Mouse (Mus musculus): Measurements from ENCODE around the gene Cdyl. TPM values are rescaled to one million over a fixed set of nuclear protein-coding genes. Genes with fewer than 3 reads are reported as not detected.

Cdyl gene
- total and polyA plus RNA-seq, 3 experiments, result 36.3 to 104 (median 47.9) TPM

DNA sequence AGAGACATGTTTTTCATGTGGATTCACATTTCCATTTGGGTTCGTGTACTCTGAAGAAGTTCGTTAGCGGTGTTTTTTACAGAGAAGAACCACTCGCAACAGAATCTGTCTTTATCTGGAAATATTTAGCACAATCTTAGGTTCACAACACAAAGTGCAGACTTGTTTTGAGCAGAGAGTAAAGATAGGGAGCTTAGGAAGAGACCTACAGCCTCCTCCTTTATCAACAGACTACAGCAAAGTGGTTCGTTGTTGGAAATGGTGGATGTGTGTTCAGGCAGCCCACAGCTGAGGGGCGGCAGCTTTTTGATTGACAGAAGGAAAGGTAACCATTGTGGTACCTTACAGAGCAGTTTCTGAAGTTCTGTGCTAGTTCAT is 150.5 kb downstream of the Cdyl start:
- TF ChIP-seq GATA2 (IDR thresholded peaks at IDR 0.05; ENCODE audit: borderline replicate concordance, low read depth, low read length), result no peak
- no peak for TF ChIP-seq CTCF (IDR thresholded peaks at IDR 0.05; ENCODE audit: low read depth, low read length)
- TF ChIP-seq GATA1 (IDR thresholded peaks at IDR 0.05; ENCODE audit: borderline replicate concordance, low read length), result no peak
- TF ChIP-seq POLR2AphosphoS5 (IDR thresholded peaks at IDR 0.05; ENCODE audit: insufficient replicate concordance, low read depth, low read length), result no peak
- no peak for TF ChIP-seq TAL1 (conservative IDR thresholded peaks at IDR 0.05; ENCODE audit: low read depth, low read length)
- Histone ChIP-seq H3K27me3 (ENCODE audit: insufficient read depth, low read length) (no peaks in the 10 kb centered on the region), H3K9me3 (replicated peaks) (0 out of 2 replicates have a peak, but pooled peaks cover under 1% of the 10 kb centered on the region), H3K4me3 (ENCODE audit: low read depth, low read length) (no peak overlapping the region), H3K4me1 (ENCODE audit: insufficient read depth, low read depth, low read length) (peaks cover 86% of the 10 kb centered on the region), H3K36me3 (replicated peaks) (peaks cover 76% of the 10 kb centered on the region)
- DNase-seq (ENCODE audit: low spot score), result no peak
- no peak for ATAC-seq (ENCODE audit: extremely low read depth, insufficient number of reproducible peaks, low FRiP score, poor library complexity, severe bottlenecking)

DNA sequence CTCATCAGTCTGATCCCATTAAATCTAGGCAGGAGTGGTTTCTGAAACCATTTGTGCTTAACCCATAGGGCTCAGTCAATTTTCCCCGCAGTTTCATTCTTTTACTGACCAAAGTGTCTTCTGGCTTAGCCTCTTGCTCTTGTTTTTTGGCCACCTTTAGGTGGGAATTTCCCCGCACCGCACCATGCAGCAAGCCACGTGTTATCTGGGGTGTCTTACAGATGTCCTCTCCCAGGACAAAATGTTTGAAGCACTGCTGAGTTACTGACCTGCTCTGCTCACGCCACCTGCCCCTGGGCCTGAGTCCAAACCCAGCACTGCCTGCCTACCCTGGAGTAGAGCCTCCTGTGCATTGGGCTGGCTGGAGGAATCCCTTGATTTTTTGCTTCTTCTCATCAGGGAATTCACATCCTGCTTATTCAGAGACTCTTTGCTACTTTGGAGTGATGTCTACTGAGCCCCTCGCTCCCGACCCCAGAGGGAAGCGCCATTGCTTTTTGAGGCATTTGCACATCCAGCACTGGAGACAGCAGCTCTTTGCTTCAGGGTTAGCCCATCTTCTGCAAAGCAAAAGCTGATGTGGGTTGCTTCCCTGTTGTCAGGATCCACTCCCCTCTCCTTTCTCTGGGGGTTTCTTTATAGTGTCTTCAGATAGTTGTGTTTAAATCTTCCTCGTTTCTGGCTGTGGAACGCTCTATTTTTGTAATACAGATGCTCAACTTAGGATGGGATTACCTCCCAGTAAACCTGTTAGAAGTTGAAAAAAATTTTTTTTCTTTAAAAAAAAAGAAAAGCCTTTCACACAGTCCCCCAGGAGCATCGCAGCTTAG is 151.9 kb downstream of the Cdyl start:
- peaks cover 75% of the 10 kb centered on the region for H3K36me3 ChIP-seq (replicated peaks)
- TF ChIP-seq GATA2 (IDR thresholded peaks at IDR 0.05; ENCODE audit: borderline replicate concordance, low read depth, low read length), result no peak
- TF ChIP-seq GATA1 (IDR thresholded peaks at IDR 0.05; ENCODE audit: borderline replicate concordance, low read length), result no peak
- no peak for TF ChIP-seq CTCF (IDR thresholded peaks at IDR 0.05; ENCODE audit: low read depth, low read length)
- TF ChIP-seq POLR2AphosphoS5 (IDR thresholded peaks at IDR 0.05; ENCODE audit: insufficient replicate concordance, low read depth, low read length), result no peak
- no peak for TF ChIP-seq TAL1 (conservative IDR thresholded peaks at IDR 0.05; ENCODE audit: low read depth, low read length)
- no peak for ATAC-seq (ENCODE audit: extremely low read depth, insufficient number of reproducible peaks, low FRiP score, poor library complexity, severe bottlenecking)
- H3K9me3 ChIP-seq (replicated peaks), result no peaks in the 10 kb centered on the region
- H3K4me1 ChIP-seq (ENCODE audit: insufficient read depth, low read depth, low read length), result peaks cover 86% of the 10 kb centered on the region
- no peak for DNase-seq (ENCODE audit: low spot score)
- H3K27me3 ChIP-seq (ENCODE audit: insufficient read depth, low read length), result no peaks in the 10 kb centered on the region
- no peak overlapping the region for H3K4me3 ChIP-seq (ENCODE audit: low read depth, low read length)

DNA sequence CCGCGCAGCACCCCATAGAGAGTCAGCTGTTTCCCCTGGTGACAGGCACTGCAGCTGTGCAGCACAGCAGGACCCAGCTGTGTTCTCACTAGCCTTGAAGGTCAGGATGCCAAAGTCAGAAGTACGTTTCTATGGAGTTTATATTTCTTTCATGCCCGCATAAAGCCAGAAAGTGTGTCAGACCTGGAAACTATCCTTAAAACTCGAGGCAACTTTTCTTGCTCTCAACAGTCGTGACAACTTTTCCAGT is 152.5 kb downstream of the Cdyl start:
- DNase-seq (ENCODE audit: low spot score) (no peak), ATAC-seq (ENCODE audit: extremely low read depth, insufficient number of reproducible peaks, low FRiP score, poor library complexity, severe bottlenecking) (no peak)
- Histone ChIP-seq H3K4me1 (ENCODE audit: insufficient read depth, low read depth, low read length) (peaks cover 84% of the 10 kb centered on the region), H3K9me3 (replicated peaks) (no peaks in the 10 kb centered on the region), H3K36me3 (replicated peaks) (peaks cover 75% of the 10 kb centered on the region), H3K4me3 (ENCODE audit: low read depth, low read length) (no peak overlapping the region), H3K27me3 (ENCODE audit: insufficient read depth, low read length) (no peaks in the 10 kb centered on the region)
- no peak for TF ChIP-seq GATA2 (IDR thresholded peaks at IDR 0.05; ENCODE audit: borderline replicate concordance, low read depth, low read length)
- no peak for TF ChIP-seq GATA1 (IDR thresholded peaks at IDR 0.05; ENCODE audit: borderline replicate concordance, low read length)
- no peak for TF ChIP-seq TAL1 (conservative IDR thresholded peaks at IDR 0.05; ENCODE audit: low read depth, low read length)
- TF ChIP-seq CTCF (IDR thresholded peaks at IDR 0.05; ENCODE audit: low read depth, low read length), result no peak
- no peak for TF ChIP-seq POLR2AphosphoS5 (IDR thresholded peaks at IDR 0.05; ENCODE audit: insufficient replicate concordance, low read depth, low read length)

DNA sequence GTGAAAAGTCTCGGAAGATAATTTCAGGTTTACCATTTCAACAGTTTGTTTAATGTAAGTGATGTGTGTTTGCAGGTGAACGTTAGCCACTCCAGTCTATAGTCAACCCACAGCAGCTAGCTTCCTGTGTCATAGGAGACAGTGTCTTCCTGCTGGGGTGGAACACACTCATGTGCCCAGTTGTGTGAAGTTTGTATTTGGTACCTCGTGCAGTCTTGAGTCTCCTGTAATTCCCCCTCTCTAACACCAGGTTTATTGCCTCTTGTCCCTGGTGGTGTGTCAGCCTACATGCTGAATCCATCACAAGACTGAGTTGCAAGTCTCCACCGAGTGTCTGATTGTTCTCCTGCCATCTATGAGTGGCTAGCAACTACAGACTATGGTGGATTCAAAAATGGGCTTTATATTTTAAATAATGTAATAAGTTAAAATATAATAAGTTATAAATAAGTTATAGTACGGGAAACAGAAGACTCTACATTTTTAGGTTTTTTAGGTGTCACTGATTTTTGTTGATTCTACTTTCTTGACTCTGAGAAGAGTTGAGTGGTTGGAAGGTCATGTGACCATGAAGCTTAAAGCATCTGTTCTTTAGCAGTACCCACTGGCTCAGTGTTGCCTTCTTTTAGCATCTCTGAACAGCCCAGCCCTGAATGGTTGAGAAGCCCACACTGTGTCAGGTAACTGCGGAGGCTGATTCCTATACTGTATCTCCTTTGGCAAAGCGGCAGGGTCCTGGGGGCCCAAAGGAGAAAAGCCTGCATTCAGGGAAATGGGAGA is 153.9 kb downstream of the Cdyl start:
- Histone ChIP-seq H3K36me3 (replicated peaks) (peaks cover 78% of the 10 kb centered on the region), H3K27me3 (ENCODE audit: insufficient read depth, low read length) (no peaks in the 10 kb centered on the region), H3K9me3 (replicated peaks) (no peaks in the 10 kb centered on the region), H3K4me3 (ENCODE audit: low read depth, low read length) (no peak overlapping the region), H3K4me1 (ENCODE audit: insufficient read depth, low read depth, low read length) (peaks cover 79% of the 10 kb centered on the region)
- DNase-seq (ENCODE audit: low spot score) (no peak), ATAC-seq (ENCODE audit: extremely low read depth, insufficient number of reproducible peaks, low FRiP score, poor library complexity, severe bottlenecking) (no peak)
- TF ChIP-seq GATA2 (IDR thresholded peaks at IDR 0.05; ENCODE audit: borderline replicate concordance, low read depth, low read length), result no peak

DNA sequence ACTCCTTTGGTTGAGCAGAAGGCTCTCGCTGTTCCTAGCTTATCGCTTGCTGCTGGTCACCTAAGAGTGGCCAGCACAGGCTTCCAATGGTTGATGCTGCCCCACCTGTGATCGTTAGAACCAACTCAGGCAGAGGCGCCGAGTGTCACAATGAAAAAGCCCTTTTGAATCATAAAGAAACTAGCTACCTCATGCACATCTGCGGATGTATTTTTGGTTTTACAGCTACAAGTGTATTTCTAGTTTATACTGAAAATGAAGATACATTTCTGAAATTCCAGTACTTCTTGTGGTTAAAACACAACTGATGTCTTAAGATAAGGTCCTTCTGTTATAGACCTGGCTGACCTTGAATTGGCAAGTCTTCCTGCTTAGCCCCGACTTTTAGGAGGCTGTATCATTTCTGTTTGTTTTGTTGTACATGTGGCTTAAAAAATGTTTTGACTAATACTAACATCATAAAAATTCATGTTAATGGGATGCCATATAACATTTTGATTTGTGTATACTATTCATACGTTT is 155.6 kb downstream of the Cdyl start:
- no peak for TF ChIP-seq GATA2 (IDR thresholded peaks at IDR 0.05; ENCODE audit: borderline replicate concordance, low read depth, low read length)
- no peak for TF ChIP-seq TAL1 (conservative IDR thresholded peaks at IDR 0.05; ENCODE audit: low read depth, low read length)
- TF ChIP-seq GATA1 (IDR thresholded peaks at IDR 0.05; ENCODE audit: borderline replicate concordance, low read length), result no peak
- no peak for TF ChIP-seq POLR2AphosphoS5 (IDR thresholded peaks at IDR 0.05; ENCODE audit: insufficient replicate concordance, low read depth, low read length)
- TF ChIP-seq CTCF (IDR thresholded peaks at IDR 0.05; ENCODE audit: low read depth, low read length), result no peak
- H3K4me3 ChIP-seq (ENCODE audit: low read depth, low read length), result no peak overlapping the region; the same call in 1 of the 2 replicates
- H3K4me1 ChIP-seq (ENCODE audit: insufficient read depth, low read depth, low read length), result peaks cover 70% of the 10 kb centered on the region
- H3K27me3 ChIP-seq (ENCODE audit: insufficient read depth, low read length), result no peaks in the 10 kb centered on the region
- peaks cover 74% of the 10 kb centered on the region for H3K36me3 ChIP-seq (replicated peaks)
- no peaks in the 10 kb centered on the region for H3K9me3 ChIP-seq (replicated peaks)
- ATAC-seq (ENCODE audit: extremely low read depth, insufficient number of reproducible peaks, low FRiP score, poor library complexity, severe bottlenecking) (no peak), DNase-seq (ENCODE audit: low spot score) (no peak)

DNA sequence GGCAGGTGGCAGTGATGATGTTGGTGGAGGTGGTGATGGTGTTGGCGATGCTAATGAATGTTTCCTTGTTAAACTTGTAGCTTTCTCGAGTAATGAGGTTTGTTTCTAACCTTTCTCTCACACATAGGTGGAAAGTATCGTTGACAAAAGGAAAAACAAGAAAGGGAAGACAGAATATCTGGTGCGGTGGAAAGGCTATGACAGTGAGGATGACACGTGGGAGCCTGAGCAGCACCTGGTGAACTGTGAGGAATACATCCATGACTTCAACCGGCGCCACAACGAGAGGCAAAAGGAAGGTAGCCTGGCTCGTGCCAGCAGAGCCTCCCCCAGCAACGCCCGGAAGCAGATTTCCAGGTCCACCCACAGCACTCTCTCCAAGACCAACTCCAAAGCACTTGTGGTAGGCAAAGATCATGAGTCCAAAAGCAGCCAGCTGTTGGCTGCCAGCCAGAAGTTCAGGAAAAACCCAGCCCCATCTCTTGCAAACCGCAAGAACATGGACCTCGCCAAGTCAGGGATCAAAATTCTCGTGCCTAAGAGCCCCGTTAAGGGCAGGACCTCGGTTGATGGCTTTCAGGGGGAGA is 156.2 kb downstream of the Cdyl start:
- TF ChIP-seq CTCF (IDR thresholded peaks at IDR 0.05; ENCODE audit: low read depth, low read length) (no peak), TAL1 (conservative IDR thresholded peaks at IDR 0.05; ENCODE audit: low read depth, low read length) (no peak)
- no peak overlapping the region for H3K4me3 ChIP-seq (ENCODE audit: low read depth, low read length)
- no peak for DNase-seq (ENCODE audit: low spot score)
- no peak for ATAC-seq (ENCODE audit: extremely low read depth, insufficient number of reproducible peaks, low FRiP score, poor library complexity, severe bottlenecking)
- peaks cover 73% of the 10 kb centered on the region for H3K4me1 ChIP-seq (ENCODE audit: insufficient read depth, low read depth, low read length)
- H3K27me3 ChIP-seq (ENCODE audit: insufficient read depth, low read length), result no peaks in the 10 kb centered on the region
- no peaks in the 10 kb centered on the region for H3K9me3 ChIP-seq (replicated peaks)
- peaks cover 77% of the 10 kb centered on the region for H3K36me3 ChIP-seq (replicated peaks)
